Mouse (Mus musculus): Measurements from ENCODE around the gene Lsamp.

DNA sequence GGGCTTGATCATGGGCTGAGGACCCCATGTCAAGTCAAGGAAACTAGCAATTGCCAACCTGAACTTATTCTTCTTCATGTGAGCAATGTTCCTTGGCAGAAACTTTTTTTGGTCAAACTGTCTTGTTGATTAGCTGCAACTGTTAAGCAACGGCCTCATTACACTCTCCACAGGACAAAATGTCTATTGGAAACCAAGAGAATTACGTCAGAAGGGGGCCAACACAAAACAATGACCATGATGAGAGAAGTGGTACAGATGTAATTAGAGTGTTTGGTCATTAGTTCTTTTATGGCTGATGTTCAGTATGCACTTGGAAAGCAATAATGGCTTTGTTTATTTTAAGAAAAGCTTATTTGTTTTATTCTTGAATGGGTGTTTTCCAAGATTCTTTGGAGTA lies 989.9 kb downstream of the Lsamp start:
- TF ChIP-seq CTCF (IDR thresholded peaks at IDR 0.05; ENCODE audit: extremely low read depth, insufficient read depth, insufficient read length, insufficient replicate concordance) (no peak), POLR2A (IDR thresholded peaks at IDR 0.05; ENCODE audit: low read depth, low read length) (no peak)
